In genomic region chr5:129006031-129006788, GRCm38 (mm10) we compare ENCODE assay signal across 9 mouse cellular contexts. TPM values are rescaled to one million over a fixed set of nuclear protein-coding genes. Genes with fewer than 3 reads are reported as not detected.
DNase-seq lines count a peak whose midpoint lies in the region; ATAC-seq and TF ChIP-seq lines count a peak whose summit lies in the region.
"Had no signal": no experiment of that assay in that cellular context is flagged by ENCODE, and none has a peak within 500 bp of the region (broad histone marks: within the 10 kb centered on the region; RNA-seq: fewer than 3 reads in every experiment).

No protein-coding gene starts in this region.

- peaks cover 14% of the 10 kb centered on the region for H3K36me3 ChIP-seq in forebrain, embryonic 10.5 days (replicated peaks)
- H3K36me3 ChIP-seq in forebrain, embryonic 11.5 days (ENCODE audit: control insufficient read depth, insufficient read depth, low read length): no peaks in the 10 kb centered on the region
- H3K36me3 ChIP-seq in embryonic facial prominence, embryonic 13.5 days: 0 out of 2 replicates have a peak, but pooled peaks cover 10% of the 10 kb centered on the region
- H3K36me3 ChIP-seq in intestine, embryonic 16.5 days (ENCODE audit: control insufficient read depth, insufficient read depth, low read length): no peaks in the 10 kb centered on the region
- H3K36me3 ChIP-seq in liver, postnatal 0 days (replicated peaks; ENCODE audit: insufficient read depth, low read length): peaks cover 17% of the 10 kb centered on the region

- no peak overlapping the region for H3K4me2 ChIP-seq in forebrain, embryonic 11.5 days (ENCODE audit: low read depth, low read length, severe bottlenecking)
- peak overlapping the region; percentile 12; the same call in 1 of the 2 replicates for H3K4me2 ChIP-seq in embryonic facial prominence, embryonic 13.5 days
- H3K4me2 ChIP-seq in intestine, embryonic 16.5 days (ENCODE audit: low read depth, low read length): no peak overlapping the region; the same call in 1 of the 2 replicates
- H3K4me2 ChIP-seq in liver, postnatal 0 days (ENCODE audit: low read depth, low read length): peak overlapping the region; percentile 91

- peaks cover 4% of the 10 kb centered on the region; the same call in 1 of the 2 replicates for H3K27me3 ChIP-seq in forebrain, embryonic 10.5 days (ENCODE audit: poor library complexity, severe bottlenecking)
- H3K27me3 ChIP-seq in forebrain, embryonic 11.5 days (ENCODE audit: control insufficient read depth, insufficient read depth, low read length): no peaks in the 10 kb centered on the region
- H3K27me3 ChIP-seq in embryonic facial prominence, embryonic 13.5 days: no peaks in the 10 kb centered on the region
- H3K27me3 ChIP-seq in intestine, embryonic 16.5 days (replicated peaks; ENCODE audit: control insufficient read depth, insufficient read depth, low read length): no peaks in the 10 kb centered on the region
- H3K27me3 ChIP-seq in liver, postnatal 0 days (ENCODE audit: insufficient read depth, low read length): no peaks in the 10 kb centered on the region

- WGBS in forebrain, embryonic 10.5 days: 78% methylated on average over 18 of the region's 18 CpGs
- whole genome bisulfite sequencing in forebrain, embryonic 11.5 days: 81% methylated on average over 18 of the region's 18 CpGs
- WGBS in embryonic facial prominence, embryonic 13.5 days: 77% methylated on average over 18 of the region's 18 CpGs
- WGBS in intestine, embryonic 16.5 days: 81% methylated on average over 18 of the region's 18 CpGs
- 36% methylated on average over 18 of the region's 18 CpGs for WGBS in liver, postnatal 0 days (ENCODE audit: insufficient replicate concordance)

- no peak for TF ChIP-seq EP300 in liver, postnatal 0 days (IDR thresholded peaks at IDR 0.05; ENCODE audit: low read depth)

- H3K4me1 ChIP-seq in forebrain, embryonic 10.5 days: peaks cover 50% of the 10 kb centered on the region
- H3K4me1 ChIP-seq in forebrain, embryonic 11.5 days (replicated peaks; ENCODE audit: control insufficient read depth, insufficient read depth, low read length): peaks cover 8% of the 10 kb centered on the region; the same call in 1 of the 2 replicates
- H3K4me1 ChIP-seq in embryonic facial prominence, embryonic 13.5 days: peaks cover 32% of the 10 kb centered on the region
- peaks cover 23% of the 10 kb centered on the region for H3K4me1 ChIP-seq in intestine, embryonic 16.5 days (ENCODE audit: control insufficient read depth, insufficient read depth, low read length)
- H3K4me1 ChIP-seq in liver, postnatal 0 days (ENCODE audit: insufficient read depth): peaks cover 66% of the 10 kb centered on the region

- H3K9me3 ChIP-seq in forebrain, embryonic 10.5 days: no peaks in the 10 kb centered on the region
- H3K9me3 ChIP-seq in forebrain, embryonic 11.5 days (ENCODE audit: control insufficient read depth, low read length): no peaks in the 10 kb centered on the region
- no peaks in the 10 kb centered on the region for H3K9me3 ChIP-seq in embryonic facial prominence, embryonic 13.5 days
- H3K9me3 ChIP-seq in intestine, embryonic 16.5 days (ENCODE audit: control insufficient read depth, low read length): no peaks in the 10 kb centered on the region
- H3K9me3 ChIP-seq in liver, postnatal 0 days (ENCODE audit: low read length): no peaks in the 10 kb centered on the region

- peak overlapping the region; percentile 48; the same call in 1 of the 2 replicates for H3K27ac ChIP-seq in forebrain, embryonic 10.5 days
- no peak overlapping the region for H3K27ac ChIP-seq in forebrain, embryonic 11.5 days (ENCODE audit: low read depth, low read length)
- H3K27ac ChIP-seq in embryonic facial prominence, embryonic 13.5 days: no peak overlapping the region
- H3K27ac ChIP-seq in intestine, embryonic 16.5 days (ENCODE audit: low read length): peak overlapping the region; percentile 23
- peak overlapping the region; percentile 90 for H3K27ac ChIP-seq in liver, postnatal 0 days (ENCODE audit: low read depth)

- peak overlapping the region; percentile 84; the same call in 1 of the 2 replicates for H3K4me3 ChIP-seq in forebrain, embryonic 10.5 days
- no peak overlapping the region for H3K4me3 ChIP-seq in forebrain, embryonic 11.5 days (ENCODE audit: low read depth, low read length)
- H3K4me3 ChIP-seq in embryonic facial prominence, embryonic 13.5 days: no peak overlapping the region
- no peak overlapping the region for H3K4me3 ChIP-seq in intestine, embryonic 16.5 days (ENCODE audit: low read length)
- peak overlapping the region; percentile 93 for H3K4me3 ChIP-seq in liver, postnatal 0 days (ENCODE audit: low read depth, low read length)

- H3K9ac ChIP-seq in forebrain, embryonic 11.5 days (ENCODE audit: low read length): no peak overlapping the region
- H3K9ac ChIP-seq in embryonic facial prominence, embryonic 13.5 days: 0 out of 2 replicates have a peak overlapping the region, but pooled peaks have one; percentile 36
- H3K9ac ChIP-seq in intestine, embryonic 16.5 days (ENCODE audit: low read depth, low read length): no peak overlapping the region
- H3K9ac ChIP-seq in liver, postnatal 0 days (replicated peaks): peak overlapping the region; percentile 95

- no peak for DNase-seq in forebrain, embryonic 10.5 days (ENCODE audit: extremely low spot score, low spot score)
- DNase-seq in forebrain, embryonic 11.5 days (ENCODE audit: low spot score): no peak
- DNase-seq in liver, postnatal 0 days: peak; percentile 64
- no peak for DNase-seq in cerebellum, adult 18-20 months
- DNase-seq in right cerebral cortex, postnatal 10 days (ENCODE audit: low spot score in 2 of 2): no peak
- no peak for DNase-seq in adrenal gland, postnatal 10 days

- TF ChIP-seq CTCF in liver, postnatal 0 days (IDR thresholded peaks at IDR 0.05; ENCODE audit: low read depth): peak; percentile 65

- ATAC-seq in forebrain, embryonic 11.5 days (replicated peaks; ENCODE audit: low FRiP score): no peak
- ATAC-seq in embryonic facial prominence, embryonic 13.5 days (ENCODE audit: insufficient number of reproducible peaks, insufficient read depth, low FRiP score, low TSS enrichment, low read depth): no peak
- no peak for ATAC-seq in intestine, embryonic 16.5 days
- ATAC-seq in liver, postnatal 0 days: no peak

RNA-seq across cellular contexts. Expression of gene Stx2, which starts 2.2 kb away (rescaled TPM):
- 24.9 and 25.3 TPM in 2 replicates for polyA plus RNA-seq in forebrain, embryonic 10.5 days (2016; fragmentation: Nextera tagmentation; extraction: Ambion mirVana)
- 29.6 and 32.3 TPM in 2 replicates for polyA plus RNA-seq in forebrain, embryonic 11.5 days (2014; fragmentation: Nextera tagmentation; extraction: Ambion mirVana)
- polyA plus RNA-seq in embryonic facial prominence, embryonic 13.5 days (2015; fragmentation: Nextera tagmentation; extraction: Ambion mirVana): 27.5 and 30.7 TPM in 2 replicates
- polyA plus RNA-seq in intestine, embryonic 16.5 days (2015; fragmentation: Nextera tagmentation; extraction: Ambion mirVana): 18.6 and 19.9 TPM in 2 replicates
- polyA plus RNA-seq in liver, postnatal 0 days (2015; fragmentation: Nextera tagmentation; extraction: Ambion mirVana): 30.9 and 35.6 TPM in 2 replicates
- 10 to 100 TPM; 30.3 to 36.5 TPM for total RNA-seq in adrenal gland, postnatal 10 days (2021)

RNA-seq across cellular contexts. Expression of gene Ran, which starts 13.7 kb away (rescaled TPM):
- 1,091 and 1,094 TPM in 2 replicates for polyA plus RNA-seq in forebrain, embryonic 10.5 days (2016; fragmentation: Nextera tagmentation; extraction: Ambion mirVana)
- polyA plus RNA-seq in forebrain, embryonic 11.5 days (2014; fragmentation: Nextera tagmentation; extraction: Ambion mirVana): 917 and 946 TPM in 2 replicates
- polyA plus RNA-seq in embryonic facial prominence, embryonic 13.5 days (2015; fragmentation: Nextera tagmentation; extraction: Ambion mirVana): 544 and 631 TPM in 2 replicates
- 437 and 508 TPM in 2 replicates for polyA plus RNA-seq in intestine, embryonic 16.5 days (2015; fragmentation: Nextera tagmentation; extraction: Ambion mirVana)
- polyA plus RNA-seq in liver, postnatal 0 days (2015; fragmentation: Nextera tagmentation; extraction: Ambion mirVana): 183 and 206 TPM in 2 replicates
- total RNA-seq in adrenal gland, postnatal 10 days (2021): 100 to 1,000 TPM; 183 to 187 TPM

RNA-seq across cellular contexts. Expression of gene Rimbp2, which starts 52.9 kb away (rescaled TPM):
- polyA plus RNA-seq in forebrain, embryonic 10.5 days (2016; fragmentation: Nextera tagmentation; extraction: Ambion mirVana): 0.27 and 0.70 TPM in 2 replicates
- 0.44 and 0.95 TPM in 2 replicates for polyA plus RNA-seq in forebrain, embryonic 11.5 days (2014; fragmentation: Nextera tagmentation; extraction: Ambion mirVana)
- 0.18 and 0.19 TPM in 2 replicates for polyA plus RNA-seq in embryonic facial prominence, embryonic 13.5 days (2015; fragmentation: Nextera tagmentation; extraction: Ambion mirVana)
- 0.67 and 0.84 TPM in 2 replicates for polyA plus RNA-seq in intestine, embryonic 16.5 days (2015; fragmentation: Nextera tagmentation; extraction: Ambion mirVana)
- polyA plus RNA-seq in liver, postnatal 0 days (2015; fragmentation: Nextera tagmentation; extraction: Ambion mirVana): not detected in 2 replicates
- 1 to 10 TPM; 5.2 to 8.0 TPM for total RNA-seq in adrenal gland, postnatal 10 days (2021)
- total RNA-seq: neutrophil, adult 5-6 weeks had no signal

Comparison
In these comparisons a context has a peak if more than half of its experiments do, and no peak if none do; other contexts are left out.
1. H3K27ac ChIP-seq: peak in forebrain, embryonic 10.5 days (single experiment), intestine, embryonic 16.5 days (single experiment) and liver, postnatal 0 days (single experiment); none in forebrain, embryonic 11.5 days (single experiment) and embryonic facial prominence, embryonic 13.5 days (single experiment).
2. H3K4me3 ChIP-seq: peak in forebrain, embryonic 10.5 days (single experiment) and liver, postnatal 0 days (single experiment); none in forebrain, embryonic 11.5 days (single experiment), embryonic facial prominence, embryonic 13.5 days (single experiment) and intestine, embryonic 16.5 days (single experiment).
3. H3K4me2 ChIP-seq: peak in embryonic facial prominence, embryonic 13.5 days (single experiment) and liver, postnatal 0 days (single experiment); none in forebrain, embryonic 11.5 days (single experiment) and intestine, embryonic 16.5 days (single experiment).
4. H3K9ac ChIP-seq: peak in embryonic facial prominence, embryonic 13.5 days (single experiment) and liver, postnatal 0 days (single experiment); none in forebrain, embryonic 11.5 days (single experiment) and intestine, embryonic 16.5 days (single experiment).